Mouse (Mus musculus): ENCODE data around the gene Tspan12.
"Not testable (repeated sequence)": the region's sequence is repeated elsewhere in the genome, so short reads cannot be mapped to it uniquely, and the experiment has no call there.

Tspan12 gene

GRCm38 (mm10) chr6:21852344-21852785 is at the start of gene Tspan12:
TSS of gene Tspan12 (minus strand) at chr6:21852515.
- no peak for DNase-seq (ENCODE audit: low spot score)

- DNase-seq (ENCODE audit: low spot score): no peak
Measured at GRCm38 (mm10) chr6:21894451-21894850, 42.1 kb upstream of the Tspan12 start.

- DNase-seq (ENCODE audit: low spot score): no peak
Measured at GRCm38 (mm10) chr6:21889101-21889500, 36.8 kb upstream of the Tspan12 start.

DNA sequence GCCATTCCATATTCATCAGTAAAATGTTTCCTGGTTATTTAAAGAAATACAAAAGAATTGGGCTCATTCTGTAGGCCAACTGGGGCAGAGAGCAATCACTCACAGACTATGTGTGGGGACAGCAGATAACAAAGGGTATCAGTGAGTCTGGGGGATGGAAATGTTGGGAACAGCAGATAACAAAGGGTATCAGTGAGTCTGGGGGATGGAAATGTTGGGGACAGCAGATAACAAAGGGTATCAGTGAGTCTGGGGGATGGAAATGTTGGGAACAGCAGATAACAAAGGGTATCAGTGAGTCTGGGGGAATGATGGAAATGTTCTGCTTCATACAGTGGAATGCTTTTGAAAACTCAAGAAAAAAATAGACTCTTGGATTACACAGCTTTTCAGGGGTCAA is 35.7 kb upstream of the Tspan12 start:
- not testable (repeated sequence) for DNase-seq (ENCODE audit: low spot score)

DNA sequence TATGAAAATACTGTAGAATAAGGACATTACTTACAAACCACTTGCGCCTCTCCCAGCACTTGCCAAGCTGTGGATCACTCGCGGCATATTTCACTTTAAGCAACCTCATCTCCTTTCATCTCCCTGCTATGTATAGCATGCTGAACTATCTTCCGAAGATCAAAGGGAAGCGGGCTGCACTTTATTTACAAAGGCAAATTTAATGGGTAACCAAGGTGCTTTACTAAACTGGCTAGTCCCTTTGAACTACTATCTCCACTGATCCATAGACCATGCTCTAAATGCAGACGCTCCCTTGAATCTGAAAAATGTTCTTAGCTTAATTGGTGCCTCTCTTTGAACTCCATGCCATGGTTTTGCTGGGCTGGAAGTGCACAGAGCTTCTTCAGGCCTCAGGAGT is 27.2 kb upstream of the Tspan12 start:
- no peak for DNase-seq (ENCODE audit: low spot score)

DNA sequence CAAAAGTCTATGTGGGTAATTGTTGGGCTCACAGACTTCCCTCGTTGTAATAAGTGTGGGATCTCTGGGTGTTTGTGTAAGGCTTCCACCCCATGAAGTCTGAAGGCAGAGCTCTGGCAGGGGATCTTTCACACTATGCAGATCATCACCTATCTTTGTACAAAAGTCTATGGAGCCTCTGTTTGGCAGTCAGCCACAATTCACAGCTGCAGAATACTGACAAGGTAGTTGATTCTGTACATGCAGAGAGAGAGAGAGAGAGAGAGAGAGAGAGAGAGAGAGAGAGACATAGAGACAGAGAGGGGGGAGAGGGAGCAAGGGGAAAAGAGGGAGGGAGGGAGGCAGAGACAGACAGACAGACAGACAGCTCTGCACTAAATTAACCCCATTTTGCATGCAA is 15.0 kb upstream of the Tspan12 start:
- DNase-seq (ENCODE audit: low spot score): no peak

GRCm38 (mm10) chr6:21864179-21864578 is 11.9 kb upstream of the Tspan12 start:
- no peak for DNase-seq (ENCODE audit: low spot score)

DNA sequence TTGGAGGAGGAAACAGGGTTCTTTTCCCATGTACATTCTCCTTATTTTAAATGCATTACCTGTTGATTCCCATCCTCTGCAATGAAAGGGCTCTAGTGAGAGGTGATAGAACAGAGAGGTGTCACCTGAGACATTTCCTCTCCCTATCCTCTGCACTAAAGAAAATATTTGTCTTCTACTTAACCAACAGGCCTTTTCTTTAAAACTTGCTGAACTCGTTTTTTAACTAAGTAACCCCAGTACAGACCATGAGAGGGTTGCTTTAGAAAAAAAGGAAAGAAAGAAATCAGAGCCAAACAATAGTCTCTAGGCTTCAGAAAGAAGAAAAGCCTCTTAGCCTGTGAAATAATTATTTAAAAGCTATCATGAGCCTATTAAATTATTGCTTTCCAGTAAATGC is 11.2 kb upstream of the Tspan12 start:
- no peak for DNase-seq (ENCODE audit: low spot score)

DNA sequence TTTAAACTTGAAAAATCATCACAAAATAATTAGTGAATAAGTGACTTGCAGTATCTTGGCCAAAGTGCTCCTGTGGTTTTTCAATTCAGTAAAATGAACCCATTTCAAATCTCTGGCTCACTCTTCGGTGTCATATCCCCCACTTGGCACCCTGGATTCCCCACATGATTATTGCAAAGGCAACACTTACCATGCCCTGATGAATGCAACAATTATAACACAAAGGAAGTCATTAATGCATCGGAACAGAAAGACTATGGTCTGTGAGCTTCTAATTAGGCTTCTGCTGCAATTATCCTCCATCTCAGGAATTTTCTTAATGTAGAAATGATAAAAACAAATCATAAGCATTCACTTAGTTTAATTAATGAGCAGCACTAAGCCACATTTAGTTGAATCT is 9.0 kb upstream of the Tspan12 start:
- no peak for DNase-seq (ENCODE audit: low spot score)

DNA sequence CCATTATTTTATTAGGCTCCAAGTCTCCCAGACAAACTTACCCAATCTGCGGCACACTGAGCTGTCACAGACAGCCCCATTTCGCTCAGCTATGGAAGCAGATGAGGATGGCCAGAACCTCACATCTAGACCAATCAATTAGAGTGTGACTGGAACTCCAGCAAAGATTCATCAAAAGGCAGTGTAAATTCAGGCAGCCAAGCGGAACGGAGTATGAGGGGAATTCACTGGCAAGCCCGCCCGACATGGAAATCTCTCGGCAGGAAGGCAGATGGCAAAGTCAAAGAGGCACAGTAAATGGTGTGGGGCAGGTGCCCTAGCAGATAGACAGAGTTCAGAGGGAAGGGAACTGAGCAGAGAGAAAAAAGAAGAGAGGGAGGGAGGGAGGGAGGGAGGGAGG is 5.5 kb upstream of the Tspan12 start:
- no peak for DNase-seq (ENCODE audit: low spot score)

DNA sequence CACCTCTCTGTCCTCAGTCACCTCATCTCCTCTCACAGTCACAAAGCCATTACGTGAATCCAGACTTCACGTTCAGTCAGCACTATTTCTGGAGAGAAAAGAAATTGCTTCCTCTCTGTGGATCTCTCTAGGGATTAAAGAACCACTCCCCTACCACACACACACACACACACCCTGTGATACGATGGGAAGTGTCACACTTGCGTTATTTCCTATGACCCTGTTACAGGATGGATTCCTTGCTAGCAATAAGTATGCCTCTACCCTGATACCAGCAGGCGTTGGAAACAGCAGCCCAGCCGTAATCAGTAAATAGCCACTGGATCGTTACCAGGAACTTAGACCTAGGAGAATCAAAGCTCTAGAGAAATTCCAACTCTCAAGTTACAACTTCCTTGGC is 3.6 kb upstream of the Tspan12 start:
- DNase-seq (ENCODE audit: low spot score): no peak

- DNase-seq (ENCODE audit: low spot score): no peak
Measured at GRCm38 (mm10) chr6:21853342-21853741, 1.0 kb upstream of the Tspan12 start.

- peak; percentile 31 for DNase-seq (ENCODE audit: low spot score)
Measured at GRCm38 (mm10) chr6:21851596-21852343, 545 bp downstream of the Tspan12 start.

GRCm38 (mm10) chr6:21851346-21851595 is 1.0 kb downstream of the Tspan12 start:
- no peak for DNase-seq (ENCODE audit: low spot score)

DNA sequence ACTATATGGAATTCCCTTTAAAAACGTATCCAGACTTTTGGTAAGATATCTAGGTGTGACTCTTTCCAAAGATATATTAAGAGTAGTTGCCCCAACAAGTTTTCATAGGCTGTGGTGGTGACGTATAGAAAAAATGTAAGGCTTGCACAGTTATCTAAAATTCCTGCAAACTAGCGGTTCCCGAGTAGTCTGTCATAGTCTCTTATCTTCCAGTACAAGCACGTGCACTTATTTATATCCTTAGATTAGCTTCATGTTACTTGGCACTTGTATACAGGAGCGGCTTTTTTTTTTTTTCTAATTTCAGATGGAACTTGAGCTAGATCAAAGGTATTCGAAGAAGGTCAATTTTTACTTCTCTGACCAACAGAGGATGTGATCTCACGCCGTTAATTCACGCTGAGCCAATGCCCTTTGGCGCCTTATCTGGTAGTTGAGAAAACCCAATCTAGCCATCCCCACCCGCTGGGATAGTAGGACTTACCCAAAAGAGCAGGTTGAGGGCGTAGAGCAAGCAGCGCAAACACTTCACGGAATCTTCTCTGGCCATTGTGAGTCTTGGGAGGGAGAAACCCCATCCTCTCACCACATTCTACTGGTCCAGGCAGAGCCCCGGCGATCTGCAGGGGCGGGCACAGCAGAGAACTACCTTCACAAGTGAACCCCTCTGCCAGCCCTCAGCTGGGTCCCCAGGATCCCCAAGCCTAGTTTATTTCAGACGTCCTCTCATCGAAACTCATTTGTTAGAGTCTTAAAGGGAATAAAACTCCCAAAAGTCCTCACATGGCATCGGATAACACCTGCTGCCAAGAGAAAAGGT is 1.6 kb downstream of the Tspan12 start:
- DNase-seq (ENCODE audit: low spot score): no peak

- no peak for DNase-seq (ENCODE audit: low spot score)
Measured at GRCm38 (mm10) chr6:21848808-21849207, 3.5 kb downstream of the Tspan12 start.

GRCm38 (mm10) chr6:21839976-21840775 is 12.1 kb downstream of the Tspan12 start:
- no peak for DNase-seq (ENCODE audit: low spot score)

GRCm38 (mm10) chr6:21839244-21839814 is 13.0 kb downstream of the Tspan12 start:
- no peak for DNase-seq (ENCODE audit: low spot score)

GRCm38 (mm10) chr6:21833531-21833930 is 18.8 kb downstream of the Tspan12 start:
- DNase-seq (ENCODE audit: low spot score): no peak

DNA sequence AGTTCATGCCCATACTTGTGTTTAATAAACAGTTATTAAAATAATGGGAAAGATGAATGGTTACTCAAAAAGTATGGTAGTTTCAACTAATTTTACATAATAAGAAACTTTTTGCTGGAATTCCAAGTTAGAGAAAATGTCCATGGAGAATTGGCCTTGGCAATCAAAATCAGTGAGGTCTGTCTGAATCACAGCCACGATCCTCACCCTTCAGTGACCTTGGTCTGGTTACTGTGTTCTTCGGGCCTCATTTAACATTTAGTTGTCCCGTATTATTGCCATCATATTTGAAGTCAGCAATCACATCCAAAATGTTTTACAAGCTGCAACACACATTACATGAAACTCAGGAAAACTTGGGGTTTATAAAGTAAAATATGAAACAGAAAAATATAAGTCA is 20.4 kb downstream of the Tspan12 start:
- no peak for DNase-seq (ENCODE audit: low spot score)

DNA sequence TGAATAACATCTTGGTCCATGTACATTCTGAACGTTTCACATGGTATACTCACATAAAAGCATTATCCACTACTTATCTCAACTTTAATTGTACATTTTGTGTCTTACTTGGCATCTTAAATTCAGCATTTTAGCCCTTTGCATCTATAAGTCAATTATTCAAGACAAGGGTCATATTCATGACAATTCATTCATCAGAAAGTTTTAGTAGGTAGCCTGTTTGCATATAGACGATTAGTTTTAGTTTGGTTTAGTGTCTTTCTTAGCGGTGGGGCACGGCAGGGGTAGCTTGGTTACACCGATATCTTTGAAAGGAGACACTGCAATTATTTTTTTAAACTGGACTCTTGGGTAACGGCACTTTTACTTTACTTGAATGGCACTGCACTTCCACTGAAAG is 21.4 kb downstream of the Tspan12 start:
- DNase-seq (ENCODE audit: low spot score): no peak

DNA sequence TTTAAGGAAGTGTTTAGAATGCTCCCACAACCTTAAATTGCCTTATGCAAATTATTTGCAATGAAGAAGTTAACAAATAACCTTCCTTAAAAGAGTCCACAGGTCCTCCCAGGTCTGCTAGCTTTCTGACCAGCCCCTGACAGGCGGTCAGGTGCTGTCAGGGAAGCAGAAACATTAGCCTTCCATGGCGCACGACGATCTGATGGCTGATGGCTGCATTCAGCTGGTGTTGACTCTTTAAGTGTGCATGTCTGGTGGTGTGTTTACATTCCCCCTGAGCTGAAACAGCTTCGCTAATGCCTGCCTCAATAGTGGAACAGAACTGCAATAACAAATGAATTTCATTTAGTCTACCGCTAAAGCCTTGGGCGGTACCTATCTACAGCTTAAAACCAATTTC is 22.4 kb downstream of the Tspan12 start:
- no peak for DNase-seq (ENCODE audit: low spot score)

- no peak for DNase-seq (ENCODE audit: low spot score)
Measured at GRCm38 (mm10) chr6:21828437-21828836, 23.9 kb downstream of the Tspan12 start.

Measured in urinary bladder, postnatal 10 days (tissue).